Mouse (Mus musculus) testis, postnatal 10 days (tissue): Measurements from ENCODE around the gene Celsr3.

Source experiments
- DNase-seq: peaks from one replicate; pipeline ENCODE4 v3.0.0; 2021; ENCODE audit warnings: low spot score

The Celsr3 gene

DNA sequence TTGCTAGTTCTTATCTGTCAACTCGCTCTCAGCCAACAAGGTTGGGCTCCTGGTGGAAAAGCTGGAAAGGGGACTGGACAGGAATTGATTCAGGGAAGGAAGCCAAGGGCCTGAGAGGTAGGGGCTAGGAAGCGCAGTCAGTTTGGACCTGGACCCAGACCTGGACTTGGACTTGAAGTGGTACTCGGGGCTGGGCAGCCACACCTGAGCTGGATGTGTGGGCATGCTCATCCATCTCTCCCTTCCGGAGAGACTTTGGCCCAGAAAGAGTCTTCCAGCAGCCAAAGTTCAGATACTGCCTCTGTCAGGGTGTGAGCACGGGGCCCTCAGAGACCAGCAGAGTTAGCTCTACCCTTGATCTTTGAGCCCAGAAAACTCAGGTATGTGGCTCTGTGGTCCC, 29.2 kb downstream of the Celsr3 start:
- DNase-seq: no peak

GRCm38 (mm10) chr9:108858792-108859527, 32.8 kb downstream of the Celsr3 start:
- no peak for DNase-seq
